Mouse (Mus musculus) MEL (cell line): Measurements from ENCODE around the gene Trim47. TPM values are rescaled to one million over a fixed set of nuclear protein-coding genes. Genes with fewer than 3 reads are reported as not detected.

Source experiments
- DNase-seq: peaks from one replicate; pipeline ENCODE4 v3.0.0; 2011; ENCODE audit warnings: low read depth, low spot score
- H3K27ac ChIP-seq: 2 replicates; pipeline ENCODE4 v1.5.1; 2012; ENCODE audit warnings: low read depth, mild to moderate bottlenecking, control low read depth, low read length, moderate library complexity; ENCODE audit not compliant: control insufficient read depth
- H3K27me3 ChIP-seq, 2 experiments: fragments of 150-350 bp in 1 of 2; sonication (generic) in 1 of 2; 2 replicates each; pipeline ENCODE4 v1.6.1; 2012; ENCODE audit warnings: low read length in 2 of 2, mild to moderate bottlenecking in 2 of 2, improper control_type of control experiment in 1 of 2, moderate library complexity in 1 of 2; ENCODE audit not compliant: insufficient read depth in 2 of 2, control insufficient read depth in 1 of 2
- H3K36me3 ChIP-seq, 2 experiments: 2 replicates each; pipeline ENCODE4 v1.6.1; 2012 to 2014; ENCODE audit warnings: low read length in 2 of 2, improper control_type of control experiment in 1 of 2, inconsistent platforms in 1 of 2, mild to moderate bottlenecking in 1 of 2; ENCODE audit not compliant: insufficient read depth in 2 of 2, control insufficient read depth in 1 of 2
- H3K4me1 ChIP-seq, 2 experiments: fragments of 150-350 bp in 1 of 2; sonication (generic) in 1 of 2; 2 replicates each; pipeline ENCODE4 v1.6.1; 2012; ENCODE audit warnings: low read length in 2 of 2, improper control_type of control experiment in 1 of 2, mild to moderate bottlenecking in 1 of 2; ENCODE audit not compliant: insufficient read depth in 2 of 2, control insufficient read depth in 1 of 2
- H3K4me3 ChIP-seq, 2 experiments: fragments of 150-350 bp in 1 of 2; sonication (generic) in 1 of 2; 2 replicates each; pipeline ENCODE4 v1.5.1; 2012; ENCODE audit warnings: low read depth in 2 of 2, low read length in 2 of 2, mild to moderate bottlenecking in 2 of 2, moderate library complexity in 2 of 2, control low read depth in 1 of 2, improper control_type of control experiment in 1 of 2; ENCODE audit not compliant: control insufficient read depth in 1 of 2, insufficient read depth in 1 of 2
- H3K79me2 ChIP-seq: 2 replicates; pipeline ENCODE4 v1.6.1; 2012; ENCODE audit warnings: mild to moderate bottlenecking, low read length, moderate library complexity; ENCODE audit not compliant: control insufficient read depth, poor library complexity, insufficient read depth
- H3K9ac ChIP-seq: 2 replicates; pipeline ENCODE4 v1.6.1; 2012; ENCODE audit warnings: low read depth, mild to moderate bottlenecking, control low read depth, low read length, moderate library complexity; ENCODE audit not compliant: control insufficient read depth, poor library complexity, severe bottlenecking
- H3K9me3 ChIP-seq: fragments of 150-350 bp; sonication (generic); replicated peaks from 2 replicates; pipeline ENCODE4 v1.6.1; 2012; ENCODE audit warnings: mild to moderate bottlenecking, low read length, improper control_type of control experiment, moderate library complexity; ENCODE audit not compliant: insufficient read depth
- BHLHE40 ChIP-seq: IDR thresholded peaks from 2 replicates; pipeline ENCODE4 v1.6.1; 2012; ENCODE audit warnings: low read depth, mild to moderate bottlenecking, inconsistent platforms, low read length, improper control_type of control experiment, borderline replicate concordance
- CHD1 ChIP-seq: IDR thresholded peaks from 2 replicates; pipeline ENCODE4 v1.6.1; 2012; ENCODE audit warnings: low read depth, mild to moderate bottlenecking, inconsistent platforms, low read length, improper control_type of control experiment
- CHD2 ChIP-seq: IDR thresholded peaks from 2 replicates; pipeline ENCODE4 v1.6.1; 2011; ENCODE audit warnings: low read length, improper control_type of control experiment
- CTCF ChIP-seq, 3 experiments: IDR thresholded peaks in 2 of 3; conservative IDR thresholded peaks in 1 of 3; 2 replicates each; pipeline ENCODE4 v1.5.1; 2011 to 2012; ENCODE audit warnings: low read length in 3 of 3, low read depth in 2 of 3, mild to moderate bottlenecking in 2 of 3, improper control_type of control experiment in 1 of 3, inconsistent platforms in 1 of 3, mixed read lengths in 1 of 3, moderate library complexity in 1 of 3; ENCODE audit not compliant: control insufficient read depth in 1 of 3, insufficient read depth in 1 of 3, poor library complexity in 1 of 3, severe bottlenecking in 1 of 3
- E2F4 ChIP-seq: IDR thresholded peaks from 2 replicates; pipeline ENCODE4 v1.6.1; 2011; ENCODE audit warnings: low read depth, low read length, improper control_type of control experiment, borderline replicate concordance
- EP300 ChIP-seq, 2 experiments: IDR thresholded peaks; 2 replicates each; pipeline ENCODE4 v1.6.1; 2011; ENCODE audit warnings: improper control_type of control experiment in 2 of 2, low read length in 2 of 2, low read depth in 1 of 2, mild to moderate bottlenecking in 1 of 2
- ETS1 ChIP-seq: IDR thresholded peaks from 2 replicates; pipeline ENCODE4 v1.6.1; 2012; ENCODE audit warnings: low read depth, mild to moderate bottlenecking, inconsistent platforms, low read length, improper control_type of control experiment, moderate library complexity
- HCFC1 ChIP-seq: IDR thresholded peaks from 2 replicates; pipeline ENCODE4 v1.6.1; 2012; ENCODE audit warnings: low read depth, mild to moderate bottlenecking, inconsistent platforms, low read length, improper control_type of control experiment, moderate library complexity
- JUND ChIP-seq: IDR thresholded peaks from 2 replicates; pipeline ENCODE4 v1.6.1; 2011; ENCODE audit warnings: low read depth, mild to moderate bottlenecking, improper control_type of control experiment, low read length
- KAT2A ChIP-seq: conservative IDR thresholded peaks from 2 replicates; pipeline ENCODE4 v1.6.1; 2012; ENCODE audit warnings: low read depth, low read length, improper control_type of control experiment, inconsistent platforms
- MAZ ChIP-seq: IDR thresholded peaks from 2 replicates; pipeline ENCODE4 v1.6.1; 2012; ENCODE audit warnings: low read depth, mild to moderate bottlenecking, inconsistent platforms, low read length, improper control_type of control experiment
- MXI1 ChIP-seq: IDR thresholded peaks from 2 replicates; pipeline ENCODE4 v1.6.1; 2011; ENCODE audit warnings: mild to moderate bottlenecking, low read depth, low read length, improper control_type of control experiment
- MYB ChIP-seq: IDR thresholded peaks from 2 replicates; pipeline ENCODE4 v1.6.1; 2011; ENCODE audit warnings: mild to moderate bottlenecking, low read depth, low read length, improper control_type of control experiment
- NELFE ChIP-seq: IDR thresholded peaks from 2 replicates; pipeline ENCODE4 v1.6.1; 2011; ENCODE audit warnings: low read depth, low read length, improper control_type of control experiment
- POLR2A ChIP-seq, 2 experiments: IDR thresholded peaks; 2 replicates each; pipeline ENCODE4 v1.6.1; 2011 to 2012; ENCODE audit warnings: low read length in 2 of 2, mild to moderate bottlenecking in 2 of 2, control low read depth in 1 of 2, improper control_type of control experiment in 1 of 2, low read depth in 1 of 2, moderate library complexity in 1 of 2; ENCODE audit not compliant: control insufficient read depth in 1 of 2, insufficient read depth in 1 of 2, poor library complexity in 1 of 2
- POLR2AphosphoS2 ChIP-seq: IDR thresholded peaks from 2 replicates; pipeline ENCODE4 v1.6.1; 2011; ENCODE audit warnings: low read length, improper control_type of control experiment
- SMC3 ChIP-seq: IDR thresholded peaks from 2 replicates; pipeline ENCODE4 v1.6.1; 2011; ENCODE audit warnings: low read depth, low read length, improper control_type of control experiment
- TCF12 ChIP-seq: IDR thresholded peaks from 2 replicates; pipeline ENCODE4 v1.6.1; 2014; ENCODE audit warnings: low read depth, mild to moderate bottlenecking, inconsistent platforms, low read length, improper control_type of control experiment, moderate library complexity
- UBTF ChIP-seq: IDR thresholded peaks from 2 replicates; pipeline ENCODE4 v1.6.1; 2012; ENCODE audit warnings: low read depth, mild to moderate bottlenecking, inconsistent platforms, low read length, improper control_type of control experiment, moderate library complexity, borderline replicate concordance; ENCODE audit not compliant: insufficient read depth
- ZC3H11A ChIP-seq: IDR thresholded peaks from 2 replicates; pipeline ENCODE4 v1.6.1; 2012; ENCODE audit warnings: low read depth, mild to moderate bottlenecking, inconsistent platforms, low read length, improper control_type of control experiment
- ZNF384 ChIP-seq: IDR thresholded peaks from 2 replicates; pipeline ENCODE4 v1.6.1; 2012; ENCODE audit warnings: low read depth, mild to moderate bottlenecking, inconsistent platforms, low read length, improper control_type of control experiment
- polyA plus RNA-seq, 2 experiments: library from polyadenylated mRNA; stranded (reverse) in 1 of 2; unstranded in 1 of 2; fragments of >175 nt in 1 of 2; fragments of >200 nt in 1 of 2; gene quantifications; 2 replicates each; pipeline versions ENCODE4 v1.2.1 to v1.2.4; 2012; ENCODE audit warnings: low replicate concordance in 2 of 2, low read depth in 1 of 2; ENCODE audit not compliant: insufficient read length in 2 of 2, insufficient read depth in 1 of 2, missing spikeins in 1 of 2
- total RNA-seq: library from RNA; depleted of rRNA; stranded (reverse); fragments of 300-350 nt; gene quantifications from 2 replicates; pipeline ENCODE4 v1.2.3, GENCODE M21; 2012

Gene Trim47
- total and polyA plus RNA-seq, 3 experiments = 5.6 to 6.7 TPM; not detected in 1

DNA sequence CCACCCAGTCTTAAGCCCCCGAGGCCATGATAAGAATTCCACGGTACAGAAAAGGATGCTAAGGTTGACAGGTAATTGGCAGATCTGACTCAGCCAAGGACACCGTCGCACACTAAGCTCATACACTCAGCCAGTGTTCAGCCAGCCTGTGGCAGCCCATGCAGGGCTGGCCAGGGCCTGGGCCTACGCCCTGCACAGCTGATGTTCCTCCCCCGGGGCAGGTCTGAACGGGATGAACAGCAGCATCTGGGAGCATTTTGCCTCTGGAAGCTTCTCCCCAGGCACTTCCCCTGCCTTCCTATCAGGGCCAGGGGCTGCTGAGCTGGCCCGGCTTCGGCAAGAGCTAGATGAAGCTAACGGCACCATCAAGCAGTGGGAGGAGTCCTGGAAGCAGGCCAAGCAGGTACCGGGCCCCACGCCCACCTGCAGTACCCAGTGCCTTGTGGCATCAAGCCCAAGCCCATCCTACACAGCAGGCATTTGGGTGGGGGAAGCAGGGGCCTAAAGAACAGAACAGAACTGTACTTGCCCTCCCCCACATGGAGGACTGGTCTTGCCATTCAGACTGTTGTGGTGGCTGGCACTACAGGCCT lies 68.9 kb downstream of the Trim47 start:
- Histone ChIP-seq H3K36me3 (peaks cover 24 to 34% of the 10 kb centered on the region in 2 experiments), H3K4me3 (no peak overlapping the region), H3K9me3 (no peaks in the 10 kb centered on the region), H3K27me3 (no peaks in the 10 kb centered on the region), H3K79me2 (no peaks in the 10 kb centered on the region), H3K4me1 (peaks cover 21 to 43% of the 10 kb centered on the region in 2 experiments), H3K27ac (peak overlapping the region; percentile 75), H3K9ac (peak overlapping the region; percentile 22)
- peak; percentile 56 for DNase-seq
- no peak for TF ChIP-seq JUND
- TF ChIP-seq ETS1 = 0 out of 2 replicates have a peak, but pooled peaks have one; percentile 32
- TF ChIP-seq EP300 (IDR thresholded peaks at IDR 0.05; ENCODE audit: low read depth in 1 of 2, low read length in 2 of 2) = no peak; a peak in 1 of 4 replicates
- TF ChIP-seq NELFE = no peak
- TF ChIP-seq POLR2A (IDR thresholded peaks at IDR 0.05; ENCODE audit: control insufficient read depth in 1 of 2, insufficient read depth in 1 of 2, low read depth in 1 of 2, low read length in 2 of 2, poor library complexity in 1 of 2) = no peak
- TF ChIP-seq MXI1 = no peak
- TF ChIP-seq CHD2 = no peak
- TF ChIP-seq SMC3 = no peak
- TF ChIP-seq ZNF384 = no peak
- TF ChIP-seq ZC3H11A = no peak
- TF ChIP-seq TCF12 = no peak
- TF ChIP-seq POLR2AphosphoS2 = peak; percentile 19; the same call in 1 of the 2 replicates
- no peak for TF ChIP-seq CHD1
- no peak for TF ChIP-seq E2F4
- 0 out of 2 replicates have a peak, but pooled peaks have one; percentile 50 for TF ChIP-seq UBTF
- no peak for TF ChIP-seq BHLHE40
- no peak for TF ChIP-seq KAT2A
- no peak for TF ChIP-seq MYB
- TF ChIP-seq CTCF (IDR thresholded peaks at IDR 0.05 in 2 of 3, conservative IDR thresholded peaks at IDR 0.05 in 1 of 3; ENCODE audit: control insufficient read depth in 1 of 3, insufficient read depth in 1 of 3, low read depth in 2 of 3, low read length in 3 of 3, poor library complexity in 1 of 3, severe bottlenecking in 1 of 3) = no peak
- no peak for TF ChIP-seq MAZ
- no peak for TF ChIP-seq HCFC1
